Mouse (Mus musculus) fat pad, adult 2 months (tissue): ENCODE data around the gene Sohlh1.
"Not testable (repeated sequence)": the region's sequence is repeated elsewhere in the genome, so short reads cannot be mapped to it uniquely, and the experiment has no call there.

Source experiments
- DNase-seq: peaks from one replicate; pipeline ENCODE4 v3.0.0-alpha.2; 2011; ENCODE audit warnings: low read depth, low spot score; ENCODE audit errors: extremely low read depth

The Sohlh1 gene

GRCm38 (mm10) chr2:25842758-25843157 is 4.3 kb downstream of the Sohlh1 start:
- DNase-seq: no peak

GRCm38 (mm10) chr2:25842161-25842560 is 4.9 kb downstream of the Sohlh1 start:
- DNase-seq: no peak

- no peak for DNase-seq
Measured at GRCm38 (mm10) chr2:25836291-25836690, 10.8 kb downstream of the Sohlh1 start.

GRCm38 (mm10) chr2:25830786-25831185 is 16.3 kb downstream of the Sohlh1 start:
- no peak for DNase-seq

GRCm38 (mm10) chr2:25828344-25828947 is 18.6 kb downstream of the Sohlh1 start:
- DNase-seq: no peak

- no peak for DNase-seq
Measured at GRCm38 (mm10) chr2:25824751-25825150, 22.3 kb downstream of the Sohlh1 start.

- DNase-seq: no peak
Measured at GRCm38 (mm10) chr2:25822806-25823205, 24.2 kb downstream of the Sohlh1 start, which contains the start of gene Lcn9. Lcn9 (plus strand) TSS chr2:25823153.

- DNase-seq: not testable (repeated sequence)
Measured at GRCm38 (mm10) chr2:25815748-25816147, 31.3 kb downstream of the Sohlh1 start, which contains the start of gene Glt6d1. Glt6d1 (minus strand) TSS chr2:25815848.

GRCm38 (mm10) chr2:25813364-25813763 is 33.7 kb downstream of the Sohlh1 start:
- DNase-seq: no peak

- no peak for DNase-seq
Measured at GRCm38 (mm10) chr2:25811711-25812110, 35.3 kb downstream of the Sohlh1 start.

- no peak for DNase-seq
Measured at GRCm38 (mm10) chr2:25798065-25798464, 49.0 kb downstream of the Sohlh1 start.

GRCm38 (mm10) chr2:25797635-25798034 is 49.4 kb downstream of the Sohlh1 start:
- no peak for DNase-seq
